Mouse (Mus musculus) c-Kit-positive CD71-positive TER-119-negative erythroid progenitor cells, embryonic 14.5 days (primary cell): ENCODE measurements around the gene Cd3eap.

Source experiments
- DNase-seq: peaks from one replicate; pipeline ENCODE4 v3.0.0-alpha.2; 2013; ENCODE audit warnings: low read depth

Cd3eap gene

DNA sequence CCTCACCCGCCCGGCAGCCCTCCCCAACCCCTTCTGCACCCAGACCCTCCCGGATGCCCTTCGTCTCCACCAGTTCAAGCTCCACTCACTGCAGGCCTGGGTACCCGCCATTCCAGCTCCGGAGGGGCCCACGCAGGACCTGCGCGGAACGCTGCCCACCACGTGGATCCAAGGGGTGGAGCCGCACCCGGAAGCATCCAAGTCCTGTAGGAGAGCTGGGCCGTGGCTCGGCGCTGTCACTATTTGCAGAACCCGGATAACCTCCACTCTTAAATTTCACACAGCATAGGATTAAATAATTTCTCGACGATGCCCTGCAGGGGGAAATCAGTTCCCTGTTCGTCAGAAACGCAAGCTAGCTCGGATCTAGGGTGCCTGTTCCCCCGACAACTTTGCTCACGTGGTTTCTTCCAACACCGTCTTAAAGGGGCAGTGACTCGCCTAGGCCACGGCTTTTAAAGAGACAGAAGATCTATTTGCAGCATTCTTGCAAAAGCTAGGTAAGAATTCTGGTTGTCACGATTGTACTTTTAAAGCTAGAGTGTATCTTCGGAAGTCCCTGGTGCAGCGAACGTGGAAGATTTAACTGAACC lies at the start of gene Cd3eap, which contains the start of gene Ppp1r13l:
Gene Cd3eap (minus strand): TSS at position 185 of the 593 bp plus-strand sequence.
Gene Ppp1r13l (plus strand): TSS at position 451 of the 593 bp plus-strand sequence.
- peak; percentile 84 for DNase-seq

DNA sequence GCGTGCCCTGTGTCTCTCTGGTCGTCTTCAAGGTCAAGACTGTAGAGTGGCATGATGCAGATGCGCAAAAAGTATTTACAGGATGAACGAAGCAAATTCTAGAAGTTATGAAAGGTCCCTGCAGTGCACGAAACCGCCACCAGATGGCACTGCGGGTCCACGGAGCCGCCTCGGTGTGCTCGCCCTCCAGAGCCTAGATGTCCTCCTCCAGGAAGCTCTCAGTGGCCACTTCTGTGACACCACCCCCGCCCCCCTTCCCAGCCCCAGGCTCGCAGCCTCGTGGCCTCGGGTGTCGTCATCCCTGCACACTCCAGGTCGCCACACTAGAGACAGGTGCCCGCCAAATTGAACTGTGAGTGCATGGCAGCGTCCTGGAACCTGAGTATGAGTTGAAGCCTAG lies 46.1 kb upstream of the Cd3eap start:
- peak; percentile 65 for DNase-seq

DNA sequence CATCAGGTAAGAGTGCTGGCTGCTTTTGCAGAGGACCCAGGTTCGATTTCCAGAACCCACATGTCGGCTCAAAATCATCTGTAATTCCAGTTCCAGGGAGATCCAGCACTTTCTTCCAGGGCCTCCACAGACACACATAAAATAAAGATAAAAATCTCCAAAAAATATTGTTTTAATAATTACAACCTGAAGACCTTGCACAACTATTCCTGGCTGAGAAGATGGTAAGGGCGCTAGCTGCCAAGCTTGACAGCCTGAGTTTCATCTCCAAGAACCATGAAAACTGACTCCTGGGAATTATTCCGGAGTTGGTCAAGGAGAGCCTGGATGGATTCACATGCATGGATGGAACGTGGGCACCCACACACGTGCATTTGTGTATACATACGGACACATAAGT lies 45.2 kb upstream of the Cd3eap start, which contains the start of gene Ckm:
Gene Ckm (plus strand): TSS at position 301 of the 400 bp plus-strand sequence.
- no peak for DNase-seq

DNA sequence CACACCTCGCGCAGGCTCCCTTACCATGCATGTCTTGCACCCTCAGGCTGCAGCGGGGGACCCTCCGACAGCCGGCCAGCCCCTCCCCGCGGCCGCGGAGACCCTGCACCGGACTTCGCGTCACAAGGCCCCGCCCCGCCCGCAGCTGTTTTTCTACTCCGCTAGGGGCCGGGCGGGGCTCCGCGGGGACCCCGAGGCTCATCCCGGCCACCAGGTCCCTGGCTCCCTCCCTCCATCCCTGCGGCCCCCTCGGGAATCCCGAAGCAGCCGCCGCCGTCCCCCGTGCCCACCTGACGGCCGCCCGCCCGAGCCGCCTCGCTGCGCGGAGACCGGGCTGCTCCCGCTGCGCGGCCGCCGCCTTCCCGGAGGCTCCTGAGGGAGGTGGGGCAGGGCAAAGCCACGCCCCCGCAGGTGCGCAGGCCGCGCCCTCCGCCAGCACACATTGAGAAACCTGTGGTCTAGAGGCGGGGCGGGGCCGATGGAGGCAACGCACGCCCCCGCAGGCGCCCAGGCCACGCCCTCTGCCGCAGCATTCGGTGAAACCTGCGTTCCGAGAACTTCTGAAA lies 44.5 kb upstream of the Cd3eap start, which contains the start of gene Klc3:
Gene Klc3 (minus strand): TSS at position 374 of the 566 bp plus-strand sequence.
- DNase-seq, result peak; percentile 87

DNA sequence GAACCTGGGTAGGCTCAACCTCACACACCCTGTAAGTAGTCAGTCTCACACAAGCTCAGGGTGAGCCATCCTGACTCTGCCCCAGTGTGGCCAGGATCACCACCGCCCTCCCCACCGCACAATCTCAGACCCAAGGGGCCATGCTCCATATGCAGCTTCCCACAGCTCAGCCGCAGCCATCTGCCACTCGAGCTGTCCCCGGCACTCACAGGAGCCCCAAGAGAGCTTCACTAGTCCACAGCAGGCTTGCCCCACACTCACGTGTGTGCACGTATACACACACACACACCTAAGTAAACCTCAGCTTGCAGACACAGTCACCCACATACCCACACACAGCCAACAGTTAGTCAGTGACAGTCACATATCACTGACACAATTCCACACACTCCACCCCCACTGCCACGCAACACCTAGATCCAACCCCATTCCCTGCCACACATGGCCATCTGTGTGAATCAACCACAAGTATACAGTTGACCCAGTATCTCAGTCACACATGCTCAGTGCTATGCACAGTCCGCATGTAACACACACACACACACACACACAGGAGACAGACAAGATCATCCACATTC lies 43.3 kb upstream of the Cd3eap start:
- no peak for DNase-seq

DNA sequence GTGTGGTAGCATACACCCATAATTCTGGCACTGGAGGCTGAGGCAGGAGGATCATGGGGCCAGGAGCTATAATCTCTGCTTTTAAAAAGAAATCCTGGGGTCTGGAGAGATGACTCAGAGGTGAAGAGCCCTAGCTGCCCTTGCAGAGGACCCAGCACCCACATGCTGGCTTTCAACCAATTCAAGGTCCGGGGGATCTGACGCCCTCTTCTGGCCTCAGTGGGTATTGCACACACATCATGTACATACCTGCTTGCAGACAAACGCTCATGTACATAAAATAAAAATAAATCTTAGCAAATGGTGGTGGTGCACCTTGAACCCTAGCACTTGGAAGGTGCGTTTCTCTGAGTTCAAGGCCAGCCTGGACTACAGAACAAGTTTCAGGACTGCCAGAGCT lies 41.7 kb upstream of the Cd3eap start:
- DNase-seq, result no peak

DNA sequence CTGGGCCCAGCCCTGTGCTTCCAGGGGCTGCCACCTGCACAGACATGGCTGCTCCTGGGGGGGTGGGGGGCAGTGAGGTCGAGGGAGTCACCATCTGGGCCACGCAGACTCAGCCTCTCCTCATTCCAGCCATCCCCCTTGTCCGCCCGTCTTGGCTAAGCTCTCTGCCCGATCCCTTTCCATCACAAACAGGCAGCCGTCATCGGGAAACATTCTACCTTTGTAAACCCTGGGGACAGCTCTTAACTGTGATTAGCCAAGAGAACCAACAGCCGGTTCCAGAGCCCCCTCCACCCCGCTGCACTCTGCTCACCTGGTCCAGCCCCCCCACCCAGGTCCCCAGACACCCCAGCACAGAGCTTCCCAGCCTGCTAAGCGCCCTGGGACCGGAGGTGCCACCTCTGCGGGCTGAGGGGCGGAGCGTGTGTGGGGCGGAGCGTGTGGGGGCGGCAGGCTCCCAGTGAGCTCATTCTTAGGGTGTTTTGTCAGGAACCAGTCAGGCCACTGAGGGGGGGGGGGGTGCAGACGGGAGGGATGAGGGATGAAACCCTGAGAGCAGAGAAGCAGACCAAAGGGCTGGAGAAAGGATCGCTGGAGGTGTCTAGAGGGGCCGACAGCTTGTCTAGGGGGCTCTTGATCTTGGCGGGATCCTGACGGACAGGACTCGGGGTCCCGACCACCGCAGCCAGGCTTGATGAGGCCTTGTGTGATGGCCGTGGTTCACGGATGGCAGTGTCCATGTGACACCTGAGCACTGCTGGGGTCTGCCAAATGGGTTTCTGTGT lies 40.4 kb upstream of the Cd3eap start:
- no peak for DNase-seq

DNA sequence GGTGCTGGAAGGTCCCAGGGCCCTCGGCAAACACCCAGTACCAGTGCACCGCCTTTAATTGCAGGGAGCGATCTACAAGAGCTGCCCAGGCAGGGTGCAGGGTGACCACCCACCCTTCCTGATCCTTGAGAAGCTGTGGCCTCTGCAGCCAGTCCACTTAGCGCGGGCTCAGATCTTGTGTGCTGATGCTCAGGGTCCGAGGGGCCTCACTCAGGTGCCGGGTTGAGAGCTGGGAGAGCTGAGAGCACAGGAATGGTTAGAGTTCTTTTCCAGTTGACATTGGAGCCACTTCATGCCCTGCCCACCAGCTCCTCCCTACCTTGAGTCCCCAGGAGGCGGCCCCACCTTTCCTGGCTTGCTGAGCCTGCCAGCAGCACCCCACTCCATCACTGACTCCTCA lies 35.2 kb upstream of the Cd3eap start:
- DNase-seq, result no peak

DNA sequence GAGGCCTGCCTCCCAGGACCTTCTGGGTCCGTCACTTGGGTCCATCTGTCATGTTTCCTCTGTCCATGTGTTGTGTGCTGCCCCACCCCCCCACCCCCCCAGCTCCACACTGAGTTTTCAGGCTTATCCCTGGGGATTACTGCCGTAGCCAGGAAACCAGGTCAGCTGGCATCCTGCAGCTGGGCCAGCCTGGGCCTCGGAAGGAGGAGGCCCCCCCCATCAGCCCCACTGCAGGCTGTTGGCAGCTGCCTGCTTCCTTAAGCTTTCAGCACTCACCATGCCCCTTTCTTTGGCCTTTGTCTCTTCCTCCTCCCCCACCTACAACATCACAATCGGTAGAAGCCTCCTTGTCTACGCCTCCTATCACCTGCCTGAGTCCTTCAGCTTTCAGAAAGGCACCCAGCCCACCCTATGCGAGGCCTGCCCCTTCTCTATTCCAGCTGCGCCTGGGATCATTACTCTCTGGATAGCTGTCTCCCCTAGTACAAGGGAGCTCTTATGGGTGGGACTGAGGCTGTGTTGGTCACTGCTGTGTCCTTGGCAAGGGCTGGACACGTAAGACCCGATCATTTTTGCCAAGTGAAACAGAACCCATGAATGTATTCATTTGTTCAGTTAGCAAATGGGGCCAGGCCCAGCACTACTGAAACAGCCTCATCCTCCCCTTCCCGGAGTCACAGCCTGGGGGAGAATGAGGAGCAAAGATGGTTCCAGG lies 29.6 kb upstream of the Cd3eap start:
- no peak for DNase-seq

DNA sequence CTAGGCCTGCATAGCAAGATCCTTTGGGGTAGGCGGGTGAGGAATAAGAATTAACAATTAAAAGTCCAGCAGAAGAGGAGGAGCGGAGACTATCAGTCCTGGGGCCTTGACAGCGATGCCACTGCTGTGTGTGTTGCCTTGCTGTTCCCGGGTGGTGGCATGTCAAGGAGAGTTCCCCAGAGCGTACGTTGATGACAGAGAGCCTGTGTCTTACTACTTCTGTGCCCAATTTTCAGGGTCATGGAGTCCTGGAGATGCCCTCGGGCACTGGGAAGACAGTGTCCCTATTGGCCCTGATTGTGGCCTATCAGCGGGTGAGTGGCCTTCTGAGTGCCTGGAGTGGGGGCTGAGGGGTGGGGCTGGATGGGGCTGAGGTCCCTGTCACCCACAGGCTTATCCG lies 24.4 kb upstream of the Cd3eap start:
- no peak for DNase-seq

DNA sequence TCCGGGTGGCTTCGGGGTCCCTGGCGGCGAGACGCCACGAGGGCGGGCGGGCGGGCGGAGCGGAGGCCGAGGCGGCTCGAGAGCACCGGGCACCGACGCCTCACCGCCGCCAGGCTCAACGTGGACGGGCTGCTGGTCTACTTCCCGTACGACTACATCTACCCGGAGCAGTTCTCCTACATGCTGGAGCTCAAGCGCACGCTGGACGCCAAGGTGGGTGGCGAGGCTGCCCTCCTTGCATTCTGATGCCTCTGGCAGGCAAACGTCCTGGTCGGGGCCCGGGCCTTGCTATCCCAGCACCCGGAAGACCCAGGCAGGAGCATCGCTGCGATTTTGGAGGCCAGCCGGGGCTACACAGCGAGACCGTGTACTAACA lies 22.9 kb upstream of the Cd3eap start:
- DNase-seq, result no peak

DNA sequence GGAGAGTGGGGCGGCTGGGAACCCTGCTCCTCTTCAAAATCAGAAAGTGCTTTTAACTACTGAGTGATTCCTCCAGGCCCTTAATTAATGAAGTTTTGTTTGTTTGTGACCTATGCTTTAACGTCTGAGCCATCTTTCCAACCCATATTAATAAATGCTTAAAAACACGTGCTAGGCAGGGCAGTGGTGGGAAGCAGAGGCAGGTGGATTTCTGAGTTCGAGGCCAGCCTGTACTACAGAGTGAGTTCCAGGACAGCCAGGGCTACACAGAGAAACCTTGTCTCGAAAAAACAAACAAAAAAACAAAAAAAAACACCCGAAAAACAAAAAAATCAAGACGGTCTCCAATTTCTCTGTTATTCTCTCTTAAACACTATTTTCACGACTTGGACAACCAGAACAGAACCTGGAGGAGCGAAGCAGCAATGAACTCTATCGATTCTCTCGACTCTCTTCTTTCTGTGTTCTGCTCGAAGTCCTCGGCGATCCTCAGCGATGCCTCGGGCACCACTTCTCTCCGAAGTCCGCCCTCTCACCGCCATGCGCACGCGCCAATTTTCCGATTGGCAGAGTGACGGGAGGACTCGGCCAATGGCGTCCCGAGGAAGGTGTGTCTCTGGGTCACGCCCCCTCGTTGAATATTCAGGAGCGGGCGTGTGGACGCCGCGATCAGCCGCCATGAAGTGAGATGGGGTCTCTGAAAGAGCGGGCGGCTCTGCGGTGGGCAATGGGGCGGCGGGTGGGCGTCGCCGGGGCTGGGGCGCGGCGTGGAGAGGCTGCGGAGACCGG lies 22.3 kb upstream of the Cd3eap start, which contains the start of gene Ercc2:
Gene Ercc2 (plus strand): TSS at position 634 of the 789 bp plus-strand sequence.
- DNase-seq, result peak; percentile 100

DNA sequence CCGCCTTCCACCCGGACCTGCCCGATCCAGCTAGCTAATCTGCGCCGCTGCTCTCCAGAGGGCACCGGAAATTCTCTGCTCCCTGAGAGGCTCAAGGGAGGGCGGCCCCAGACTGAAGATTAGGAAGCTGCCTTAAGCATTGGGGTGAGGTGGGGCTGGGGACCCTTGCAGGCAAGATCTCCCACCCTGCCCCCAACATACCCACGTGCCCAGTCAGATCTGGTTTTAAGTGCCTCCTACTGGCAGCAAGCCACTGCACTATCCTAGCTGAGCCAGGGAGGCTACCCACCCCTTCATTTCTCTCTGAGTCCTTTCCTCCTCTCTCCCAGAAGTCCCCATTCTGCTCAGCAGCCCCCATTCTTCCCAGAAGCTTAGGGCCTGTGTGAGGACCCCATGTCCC lies 18.8 kb upstream of the Cd3eap start:
- no peak for DNase-seq

DNA sequence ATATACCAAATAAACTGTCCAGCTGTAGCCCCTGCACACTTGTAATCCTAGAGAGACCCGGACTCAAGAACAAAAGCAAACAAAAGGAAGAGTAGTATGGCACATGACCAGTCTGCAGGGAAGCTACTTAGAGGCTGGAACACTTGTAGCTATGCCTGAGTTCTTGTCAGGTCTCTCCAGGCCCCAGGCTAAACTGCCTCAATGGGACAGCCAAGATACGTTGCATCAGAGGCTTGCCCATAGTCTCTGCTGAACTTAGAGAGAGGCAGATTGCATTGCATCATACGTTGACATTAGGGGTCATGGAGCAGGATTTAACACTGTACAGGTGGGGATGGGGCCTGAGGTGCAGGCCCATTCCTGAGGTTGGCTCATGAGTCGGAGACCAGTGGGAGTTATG lies 16.7 kb upstream of the Cd3eap start:
- no peak for DNase-seq

DNA sequence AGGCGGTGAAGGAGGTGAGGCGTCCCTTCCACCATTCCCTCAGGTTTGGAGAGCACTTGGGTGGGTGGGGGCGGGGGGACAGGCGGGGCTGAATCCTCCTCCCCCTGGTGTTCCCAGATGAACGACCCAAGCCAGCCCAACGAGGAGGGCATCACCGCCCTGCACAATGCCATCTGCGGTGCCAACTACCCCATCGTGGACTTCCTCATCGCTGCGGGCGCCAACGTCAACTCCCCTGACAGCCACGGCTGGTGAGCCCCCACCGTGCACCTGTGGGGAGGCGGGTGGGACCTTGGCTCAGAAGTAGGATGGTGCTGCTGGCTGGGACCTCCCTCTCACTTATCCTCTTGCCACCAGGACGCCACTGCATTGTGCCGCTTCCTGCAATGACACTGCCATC lies 16.1 kb upstream of the Cd3eap start:
- no peak for DNase-seq

DNA sequence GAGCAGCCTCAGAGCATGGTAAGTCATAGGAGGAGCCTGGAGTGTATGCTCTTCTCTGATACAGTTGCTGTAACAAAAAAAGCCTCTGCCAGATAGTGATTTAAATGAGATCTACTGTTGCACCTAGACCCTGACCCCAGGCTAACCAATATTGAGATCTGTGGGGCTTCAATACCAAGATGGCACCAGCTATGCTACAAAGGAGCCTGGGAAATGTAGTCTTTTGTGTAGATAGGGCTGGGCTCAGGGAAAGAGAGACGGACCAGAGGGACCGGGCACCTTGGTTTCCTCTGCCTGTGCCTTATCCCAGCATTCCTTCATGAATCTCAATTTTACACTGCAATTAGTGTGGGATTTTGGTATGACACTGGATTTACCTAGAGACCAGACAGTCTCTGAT lies 14.1 kb upstream of the Cd3eap start:
- DNase-seq, result no peak

DNA sequence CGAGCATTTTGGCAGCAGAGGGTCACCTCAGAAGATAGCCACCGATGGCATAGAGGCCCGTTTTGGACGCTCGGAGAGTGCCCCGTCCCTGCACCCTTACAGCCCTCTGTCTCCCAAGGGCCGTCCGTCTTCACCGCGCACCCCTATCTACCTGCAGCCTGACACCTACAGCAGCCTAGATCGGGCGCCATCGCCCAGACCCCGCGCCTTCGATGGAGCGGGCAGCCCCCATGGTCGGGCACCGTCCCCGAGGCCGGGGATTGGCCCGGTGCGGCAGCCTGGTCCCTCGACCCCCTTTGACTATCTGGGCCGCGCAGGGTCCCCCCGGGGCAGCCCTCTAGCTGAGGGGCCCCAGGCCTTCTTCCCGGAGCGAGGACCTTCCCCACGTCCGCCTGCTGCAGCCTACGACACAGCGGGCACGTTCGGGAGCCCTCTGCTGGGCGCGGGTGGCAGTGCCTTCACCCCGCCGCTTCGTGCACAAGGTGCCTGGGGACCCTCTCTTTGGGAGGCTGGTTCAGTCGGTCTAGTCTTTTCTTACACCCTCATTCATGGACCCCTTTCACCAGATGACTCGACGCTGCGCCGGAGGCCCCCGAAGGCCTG lies 10.6 kb upstream of the Cd3eap start:
- no peak for DNase-seq

DNA sequence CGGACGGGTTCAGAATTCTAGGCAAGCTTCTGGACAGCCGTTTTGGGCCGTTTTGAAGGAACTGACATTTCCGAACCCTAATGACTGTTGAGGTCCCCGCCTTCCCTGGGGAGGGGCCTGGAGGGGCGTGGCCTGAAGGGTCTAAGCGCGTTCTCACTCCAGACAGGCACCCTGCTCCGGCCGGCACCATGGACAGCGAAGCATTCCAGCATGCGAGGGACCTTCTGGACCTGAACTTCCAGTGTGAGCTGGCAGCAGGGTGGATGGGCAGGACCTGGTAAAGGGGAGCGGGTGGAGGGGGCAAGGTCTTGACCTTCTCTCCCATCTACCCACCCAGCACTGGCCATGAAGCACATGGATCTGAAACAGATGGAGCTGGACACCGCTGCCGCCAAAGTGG lies 9.1 kb upstream of the Cd3eap start:
- DNase-seq, result no peak

DNA sequence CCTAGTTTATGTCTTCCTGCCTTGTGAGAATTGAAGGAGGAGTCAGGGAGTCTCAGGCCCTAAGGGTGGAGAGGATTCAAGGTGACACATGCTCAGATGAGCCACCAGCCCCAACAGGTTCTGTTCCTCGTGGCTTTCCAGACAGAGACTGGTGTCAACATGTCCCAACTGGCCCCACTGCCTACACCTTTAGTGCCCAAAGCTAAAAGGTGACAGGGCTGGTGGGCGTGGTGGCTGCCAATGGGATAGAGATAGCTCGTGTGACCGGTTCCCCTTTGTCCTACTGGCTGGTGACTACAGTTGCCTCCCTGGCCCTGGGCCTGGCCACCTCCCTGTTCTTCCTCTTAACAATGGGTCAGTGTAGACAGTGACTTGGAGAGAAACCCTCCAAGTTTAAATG lies 6.1 kb upstream of the Cd3eap start:
- DNase-seq, result no peak

DNA sequence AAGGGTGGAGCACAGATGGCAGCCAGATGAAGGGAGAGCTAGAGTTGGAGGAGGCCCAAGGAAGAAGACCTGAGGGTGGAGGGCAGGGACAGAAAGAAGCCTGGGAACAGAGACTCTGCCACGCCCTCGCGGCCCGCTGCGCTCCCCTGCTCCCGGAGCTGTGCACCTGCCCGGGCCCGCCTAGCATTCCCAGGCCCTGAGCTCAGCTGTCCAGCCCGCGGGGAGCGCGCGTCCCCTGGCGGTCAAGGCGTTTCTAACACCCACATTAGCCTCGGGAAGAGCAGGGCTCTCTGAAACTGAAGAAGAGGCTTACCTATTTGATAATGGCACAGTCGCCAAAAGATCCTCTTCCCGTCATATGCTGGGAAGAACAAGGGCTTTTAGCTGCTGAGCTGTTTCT lies 4.6 kb upstream of the Cd3eap start:
- peak; percentile 53 for DNase-seq

DNA sequence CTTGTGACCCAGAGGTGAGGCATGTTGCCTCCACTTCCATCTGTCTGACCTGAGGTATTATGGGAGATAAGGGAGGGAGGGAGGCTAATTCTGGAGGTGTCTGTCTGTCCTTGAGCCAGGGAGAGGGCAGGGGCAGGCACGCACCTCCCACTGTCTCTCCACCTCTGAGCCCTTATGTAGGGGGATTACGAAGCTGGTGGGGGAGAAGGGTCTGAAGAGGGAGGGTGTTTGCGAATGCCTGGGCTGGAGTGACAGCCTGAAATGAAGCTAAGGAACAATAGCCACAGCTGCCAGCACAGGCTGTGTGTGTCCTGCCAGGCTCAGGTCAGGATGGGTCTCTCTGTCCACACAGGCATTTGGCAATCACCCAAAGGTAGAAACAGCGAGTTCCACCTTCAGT lies 3.0 kb upstream of the Cd3eap start:
- DNase-seq, result no peak
